Mouse (Mus musculus) heart, embryonic 15.5 days (tissue): ENCODE measurements around the gene Gm49601. TPM values are rescaled to one million over a fixed set of nuclear protein-coding genes. Genes with fewer than 3 reads are reported as not detected.
A peak's percentile ranks its signal among the peaks of the same experiment; 100 is the strongest.

Experiments
- ATAC-seq: fragments of 200-750 bp; cut with Nextera tagmentation; replicated peaks from 2 replicates; pipeline ENCODE4 v1.8.0; 2017; ENCODE audit warnings: low read depth, moderate TSS enrichment; ENCODE audit not compliant: insufficient number of reproducible peaks, insufficient read depth, low FRiP score
- H3K27ac ChIP-seq: fragments of 300-500 bp; sonication (generic); 2 replicates; pipeline ENCODE4 v1.5.1; 2015; ENCODE audit warnings: mild to moderate bottlenecking, inconsistent platforms
- H3K27me3 ChIP-seq: fragments of 300-500 bp; sonication (generic); 2 replicates; pipeline ENCODE4 v1.6.1; 2015; ENCODE audit warnings: inconsistent platforms
- H3K36me3 ChIP-seq: fragments of 300-500 bp; sonication (generic); 2 replicates; pipeline ENCODE4 v1.6.1; 2015; ENCODE audit warnings: mild to moderate bottlenecking, inconsistent platforms
- H3K4me1 ChIP-seq: fragments of 300-500 bp; sonication (generic); replicated peaks from 2 replicates; pipeline ENCODE4 v1.6.1; 2015; ENCODE audit warnings: inconsistent platforms
- H3K4me2 ChIP-seq: fragments of 300-500 bp; sonication (generic); 2 replicates; pipeline ENCODE4 v1.6.1; 2015; ENCODE audit warnings: inconsistent platforms, mild to moderate bottlenecking, moderate library complexity
- H3K4me3 ChIP-seq: fragments of 300-500 bp; sonication (generic); 2 replicates; pipeline ENCODE4 v1.5.1; 2015; ENCODE audit warnings: mild to moderate bottlenecking, inconsistent platforms
- H3K9ac ChIP-seq: fragments of 300-500 bp; sonication (generic); 2 replicates; pipeline ENCODE4 v1.6.1; 2015; ENCODE audit warnings: mild to moderate bottlenecking, inconsistent platforms
- H3K9me3 ChIP-seq: fragments of 300-500 bp; sonication (generic); replicated peaks from 2 replicates; pipeline ENCODE4 v1.6.1; 2016; ENCODE audit warnings: inconsistent platforms
- whole genome bisulfite sequencing: fragments of 180-500 bp; shearing (Covaris S2); methylation state at CpG from one replicate; pipeline ENCODE4 v1.1.7; 2015; ENCODE audit warnings: mixed read lengths; 5-methylcytosine and 5-hydroxymethylcytosine counted together
- polyA plus RNA-seq: library from polyadenylated mRNA; unstranded; fragments of >200 nt; fragmentation: Nextera tagmentation; extraction: Ambion mirVana; gene quantifications from 2 replicates; pipeline ENCODE4 v1.2.1, GENCODE M21; 2015

Gm49601 gene
- polyA plus RNA-seq, 1 experiment from 2014 or later: 0.94 TPM

DNA sequence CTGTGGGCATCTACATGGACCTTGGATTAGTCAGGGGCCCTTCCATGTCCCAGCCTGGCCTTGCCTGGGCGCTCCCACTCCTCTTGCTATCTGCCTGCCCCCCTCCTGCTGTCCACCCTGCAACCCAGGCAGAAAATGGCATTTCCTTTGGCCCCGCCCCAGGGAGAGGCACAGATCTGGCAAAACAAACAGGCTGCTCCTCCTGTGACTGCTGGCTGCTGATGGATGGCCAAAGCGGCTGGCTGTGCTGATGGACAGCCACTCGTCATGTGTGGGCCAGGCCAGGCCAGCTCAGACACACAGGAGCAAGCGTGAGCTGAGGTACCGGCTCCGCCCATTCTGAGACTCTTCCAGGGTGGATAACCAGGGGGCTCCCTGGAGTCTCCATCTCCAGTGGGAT lies 24.8 kb downstream of the Gm49601 start:
- H3K4me3 ChIP-seq: no peak overlapping the region
- no peaks in the 10 kb centered on the region for H3K9me3 ChIP-seq
- no peak for ATAC-seq
- no peak overlapping the region for H3K9ac ChIP-seq
- H3K4me1 ChIP-seq: peaks cover 22% of the 10 kb centered on the region
- WGBS: 62% methylated on average over 7 of the region's 7 CpGs
- no peaks in the 10 kb centered on the region for H3K36me3 ChIP-seq
- no peak overlapping the region for H3K4me2 ChIP-seq
- no peak overlapping the region for H3K27ac ChIP-seq
- H3K27me3 ChIP-seq: peaks cover 11% of the 10 kb centered on the region

DNA sequence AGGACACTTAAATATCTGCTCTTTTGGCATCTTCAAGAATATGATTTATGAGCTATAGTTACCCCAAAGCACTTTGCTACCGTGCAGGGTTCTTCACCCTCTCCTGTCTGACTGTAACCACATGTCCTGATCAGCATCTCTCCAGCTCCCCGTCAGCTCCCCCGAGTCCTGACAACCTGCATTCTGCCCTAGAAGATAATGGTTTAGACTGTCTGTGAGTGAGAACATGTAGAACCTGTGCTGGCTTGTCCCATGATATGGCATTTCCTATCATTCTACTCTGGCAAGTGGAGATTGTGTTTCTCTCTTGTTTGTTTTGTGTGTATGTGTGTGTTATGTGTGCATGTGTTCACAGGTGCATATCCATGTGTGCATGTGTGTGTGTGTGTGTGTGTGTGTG lies 28.2 kb downstream of the Gm49601 start:
- no peaks in the 10 kb centered on the region for H3K9me3 ChIP-seq
- H3K36me3 ChIP-seq: no peaks in the 10 kb centered on the region
- no peak for ATAC-seq
- no peak overlapping the region for H3K4me3 ChIP-seq
- H3K27ac ChIP-seq: no peak overlapping the region
- H3K9ac ChIP-seq: no peak overlapping the region
- H3K27me3 ChIP-seq: peaks cover 40% of the 10 kb centered on the region
- H3K4me1 ChIP-seq: 0 out of 2 replicates have a peak, but pooled peaks cover 6% of the 10 kb centered on the region
- 65% methylated on average over 3 of the region's 3 CpGs for WGBS
- no peak overlapping the region for H3K4me2 ChIP-seq

DNA sequence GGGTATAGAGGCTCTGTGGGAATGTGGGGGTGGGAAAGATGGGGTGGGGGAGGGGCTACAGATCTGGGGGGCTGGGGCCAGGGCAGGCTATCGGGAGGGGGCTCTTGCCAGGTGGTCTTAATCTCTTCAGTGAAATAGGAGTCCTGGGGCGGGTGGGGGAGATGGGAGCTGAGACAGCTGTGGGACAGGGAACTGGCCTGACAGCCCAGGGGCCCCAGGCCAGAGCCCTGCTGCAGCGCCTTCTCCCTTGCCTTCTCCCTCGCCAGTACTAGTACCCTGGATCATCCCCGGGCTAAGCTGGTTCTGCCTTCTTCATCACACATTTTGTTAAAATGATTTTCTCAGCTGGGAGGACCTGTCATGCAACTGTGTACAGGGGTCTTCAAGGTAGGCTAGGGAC lies 30.0 kb downstream of the Gm49601 start:
- no peak for ATAC-seq
- Histone ChIP-seq H3K36me3 (no peaks in the 10 kb centered on the region), H3K4me3 (no peak overlapping the region), H3K9ac (no peak overlapping the region), H3K27me3 (peaks cover 54% of the 10 kb centered on the region), H3K27ac (no peak overlapping the region), H3K4me2 (no peak overlapping the region), H3K9me3 (no peaks in the 10 kb centered on the region), H3K4me1 (peaks cover 7% of the 10 kb centered on the region)
- 48% methylated on average over 5 of the region's 5 CpGs for WGBS

- Histone ChIP-seq H3K27me3 (peaks cover 78% of the 10 kb centered on the region), H3K4me1 (peaks cover 21% of the 10 kb centered on the region)
Measured at GRCm38 (mm10) chr16:18593930-18594329, 32.3 kb downstream of the Gm49601 start.

GRCm38 (mm10) chr16:18591047-18592018 lies 34.9 kb downstream of the Gm49601 start:
- 3% methylated on average over 59 of the region's 59 CpGs for WGBS

More at GRCm38 (mm10) chr16:18593930-18594329, 32.3 kb downstream of the Gm49601 start:
- Histone ChIP-seq H3K9ac (no peak overlapping the region), H3K4me3 (no peak overlapping the region), H3K4me2 (no peak overlapping the region), H3K36me3 (no peaks in the 10 kb centered on the region), H3K9me3 (no peaks in the 10 kb centered on the region), H3K27ac (no peak overlapping the region)
- 69% methylated on average over 2 of the region's 2 CpGs for WGBS
- no peak for ATAC-seq

GRCm38 (mm10) chr16:18589804-18590790 lies 36.1 kb downstream of the Gm49601 start, which contains the start of gene Tbx1:
Gene Tbx1 (minus strand): TSS chr16:18590671.
- Histone ChIP-seq H3K9ac (0 out of 2 replicates have a peak within 1 kb of the TSS, but pooled peaks have one; percentile 12), H3K27ac (no peak within 1 kb of the TSS), H3K36me3 (no peaks in the 10 kb centered on the region), H3K4me3 (peak within 1 kb of the TSS; percentile 41), H3K4me1 (peaks cover 53% of the 10 kb centered on the region), H3K4me2 (peak within 1 kb of the TSS; percentile 64), H3K27me3 (peaks cover 94% of the 10 kb centered on the region), H3K9me3 (no peaks in the 10 kb centered on the region)
- WGBS: 6% methylated on average over 48 of the region's 48 CpGs
- no peak for ATAC-seq

More at GRCm38 (mm10) chr16:18591047-18592018, 34.9 kb downstream of the Gm49601 start:
- Histone ChIP-seq H3K9me3 (no peaks in the 10 kb centered on the region), H3K4me2 (peak overlapping the region; percentile 57), H3K4me3 (peak overlapping the region; percentile 35), H3K27me3 (peaks cover 92% of the 10 kb centered on the region), H3K36me3 (no peaks in the 10 kb centered on the region), H3K27ac (no peak overlapping the region), H3K4me1 (peaks cover 44% of the 10 kb centered on the region), H3K9ac (0 out of 2 replicates have a peak overlapping the region, but pooled peaks have one; percentile 12)
- ATAC-seq: no peak

DNA sequence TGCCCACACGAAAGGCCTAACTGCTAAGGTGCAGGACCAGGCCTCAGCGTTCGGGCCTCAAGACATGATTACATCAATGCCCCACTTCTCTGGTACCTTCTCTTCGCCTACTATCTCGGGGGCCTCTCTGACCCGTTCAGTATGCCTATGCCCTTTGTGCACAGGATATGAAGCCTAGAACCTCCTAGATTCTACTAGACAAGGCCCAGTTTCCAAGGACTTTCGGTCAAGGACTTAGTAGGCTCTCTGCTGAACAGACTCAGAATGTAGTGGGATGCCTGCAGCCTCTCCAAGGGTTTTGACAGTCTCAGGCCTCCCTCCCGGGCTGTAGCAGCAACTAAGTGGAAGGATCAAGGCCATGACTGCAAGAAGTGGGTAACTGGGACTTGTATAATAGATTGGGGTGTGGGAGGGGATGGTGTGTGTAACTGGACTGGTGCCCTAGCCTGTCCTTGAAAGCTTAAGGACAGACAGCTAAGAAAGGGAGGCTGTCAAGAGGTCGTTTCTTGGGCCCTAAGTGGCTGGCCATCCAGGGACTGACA lies 37.1 kb downstream of the Gm49601 start:
- H3K9ac ChIP-seq: no peak overlapping the region
- ATAC-seq: no peak
- H3K27ac ChIP-seq: no peak overlapping the region

GRCm38 (mm10) chr16:18588738-18589055 lies 37.5 kb downstream of the Gm49601 start:
- Histone ChIP-seq H3K27me3 (peaks cover 97% of the 10 kb centered on the region), H3K4me3 (peak overlapping the region; percentile 28), H3K4me1 (peaks cover 54% of the 10 kb centered on the region), H3K27ac (no peak overlapping the region), H3K4me2 (peak overlapping the region; percentile 12; the same call in 1 of the 2 replicates), H3K9ac (no peak overlapping the region), H3K9me3 (no peaks in the 10 kb centered on the region), H3K36me3 (no peaks in the 10 kb centered on the region)
- ATAC-seq: peak; percentile 23; the same call in 1 of the 2 replicates
- WGBS: 16% methylated on average over 31 of the region's 31 CpGs

More for the DNA sequence above, 37.1 kb downstream of the Gm49601 start:
- Histone ChIP-seq H3K4me2 (no peak overlapping the region), H3K4me3 (no peak overlapping the region), H3K9me3 (no peaks in the 10 kb centered on the region), H3K4me1 (peaks cover 54% of the 10 kb centered on the region), H3K27me3 (peaks cover 97% of the 10 kb centered on the region), H3K36me3 (no peaks in the 10 kb centered on the region)
- 61% methylated on average over 9 of the region's 9 CpGs for WGBS

DNA sequence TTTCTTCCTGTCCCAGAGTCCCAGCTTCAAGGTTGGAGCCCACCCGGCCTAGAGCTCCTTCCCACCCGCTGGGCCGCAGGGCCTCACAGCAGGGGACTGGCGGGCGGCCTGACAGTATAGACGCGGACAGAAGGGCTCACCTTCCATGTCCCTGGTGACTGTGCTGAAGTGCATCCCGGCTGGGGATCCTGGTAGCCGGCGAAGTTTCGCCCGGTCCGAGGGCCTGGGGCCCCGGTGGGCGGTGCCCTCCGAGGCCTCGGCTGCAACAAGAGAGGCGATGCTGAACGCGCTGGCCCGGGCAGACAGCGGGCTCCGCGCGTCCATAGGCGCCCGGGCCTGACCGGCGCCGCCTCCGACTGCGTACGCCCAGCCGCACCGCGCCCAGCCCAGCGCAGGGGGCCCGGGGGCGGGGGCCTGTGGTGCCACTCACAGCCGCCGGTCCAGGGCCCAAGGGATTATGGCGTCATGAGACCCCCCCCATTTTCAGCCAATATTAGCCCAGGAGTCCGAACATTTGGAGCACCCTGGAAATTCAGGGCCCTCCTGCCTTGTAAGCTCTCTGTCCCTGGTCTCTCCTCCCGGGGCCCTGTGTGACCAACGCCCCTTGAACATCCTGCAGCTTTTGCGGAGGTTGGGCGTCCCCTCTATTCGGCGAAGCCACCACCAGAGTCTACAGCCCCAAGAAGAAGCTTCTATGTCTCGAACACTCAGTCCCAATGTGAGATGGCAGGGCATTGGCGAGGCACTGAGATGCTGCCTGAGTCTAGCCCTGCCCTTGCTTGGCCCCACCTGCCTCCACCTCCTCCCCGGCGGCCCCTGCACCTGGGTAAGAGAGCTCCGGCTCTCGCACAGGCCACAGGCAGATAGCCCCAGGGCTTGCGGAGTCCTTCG lies 38.1 kb downstream of the Gm49601 start:
- Histone ChIP-seq H3K4me1 (peaks cover 54% of the 10 kb centered on the region), H3K27ac (no peak overlapping the region), H3K9me3 (no peaks in the 10 kb centered on the region), H3K4me3 (peak overlapping the region; percentile 28), H3K9ac (peak overlapping the region; percentile 12; the same call in 1 of the 2 replicates), H3K27me3 (peaks cover 97% of the 10 kb centered on the region), H3K36me3 (no peaks in the 10 kb centered on the region), H3K4me2 (peak overlapping the region; percentile 83)
- no peak for ATAC-seq
- 4% methylated on average over 57 of the region's 57 CpGs for WGBS

DNA sequence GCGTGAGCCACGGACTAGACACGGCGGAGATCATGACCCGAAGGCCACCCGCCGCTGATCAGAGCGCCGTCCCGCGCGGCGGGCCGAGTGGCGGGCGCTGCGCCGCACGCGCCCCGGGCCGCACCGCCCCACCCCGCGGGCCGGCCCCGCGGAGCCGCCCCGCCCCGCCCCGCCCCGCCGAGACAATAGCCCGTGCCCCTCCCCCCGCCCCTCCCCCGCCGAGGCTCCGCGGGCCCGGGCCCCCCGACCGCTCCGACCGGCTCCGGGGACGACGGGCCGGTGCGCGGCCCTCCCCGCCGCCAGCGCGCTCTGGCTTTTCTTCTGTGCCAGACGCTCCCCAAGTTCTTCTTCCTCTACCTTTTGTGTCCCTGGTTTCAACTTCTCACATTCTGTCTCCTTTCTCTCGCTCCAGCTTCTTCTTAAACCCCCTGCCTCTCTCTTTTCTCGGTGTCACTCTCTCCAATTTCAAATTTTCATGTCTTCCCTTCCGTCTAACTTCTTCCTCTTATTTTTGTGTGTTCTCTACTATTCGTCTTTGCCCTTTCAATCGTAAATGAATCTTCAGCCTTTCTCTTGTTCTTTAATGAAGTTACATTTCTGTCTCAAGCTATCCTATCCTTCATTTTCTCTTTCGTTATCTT lies 39.2 kb downstream of the Gm49601 start:
- Histone ChIP-seq H3K4me1 (peaks cover 62% of the 10 kb centered on the region), H3K36me3 (no peaks in the 10 kb centered on the region), H3K4me2 (peak overlapping the region; percentile 83), H3K9me3 (no peaks in the 10 kb centered on the region), H3K9ac (peak overlapping the region; percentile 37), H3K27me3 (peaks cover 100% of the 10 kb centered on the region), H3K27ac (no peak overlapping the region), H3K4me3 (peak overlapping the region; percentile 53)
- 2% methylated on average over 40 of the region's 62 CpGs for WGBS
- ATAC-seq: no peak
